Mouse (Mus musculus) intestine, embryonic 16.5 days (tissue): Measurements from ENCODE around the gene Gm38431. TPM values are rescaled to one million over a fixed set of nuclear protein-coding genes. Genes with fewer than 3 reads are reported as not detected.
A peak's percentile ranks its signal among the peaks of the same experiment; 100 is the strongest.

Source experiments
- microRNA counts: library from miRNA; unstranded; fragments of <30 nt; microRNA quantifications from one replicate; lab custom pipeline; 2016
- microRNA-seq: library from miRNA; unstranded; fragments of <30 nt; microRNA quantifications from one replicate; pipeline ENCODE4, GENCODE M21; 2016
- polyA plus RNA-seq: library from polyadenylated mRNA; unstranded; fragments of >200 nt; fragmentation: Nextera tagmentation; extraction: Ambion mirVana; gene quantifications from 2 replicates; pipeline ENCODE4 v1.2.1, GENCODE M21; 2015

The Gm38431 gene
- polyA plus RNA-seq, 1 experiment from 2014 or later = 2.5 TPM

MicroRNAs within 50 kb of the gene (microRNA counts, 519-probe panel; counts per million panel counts)
- 2,695 counts per million, percentile 67 among the panel's probes with 10 or more counts for microRNA mmu-miR-1900 (lab: Ali Mortazavi, UCI)

Small RNAs within 50 kb of the gene (microRNA-seq; reads per million reads assigned to microRNA genes)
- gene Mir1900 = not detected
- gene Mir7082 = not detected

Other genes with a start within 250 kb of the Gm38431 start
- gene A230050P20Rik, start 223.4 kb downstream of the Gm38431 start, polyA plus RNA-seq = 16.2 and 18.3 TPM in 2 replicates
- gene Angptl6, start 212.3 kb downstream of the Gm38431 start, polyA plus RNA-seq = 10.7 and 11.2 TPM in 2 replicates
- gene Ppan, start 203.8 kb downstream of the Gm38431 start, polyA plus RNA-seq = 79.5 and 97.6 TPM in 2 replicates
- 261 and 297 TPM in 2 replicates for gene Eif3g, start 193.4 kb downstream of the Gm38431 start, polyA plus RNA-seq
- gene Dnmt1, start 132.1 kb downstream of the Gm38431 start, polyA plus RNA-seq = 56.3 and 56.9 TPM in 2 replicates
- gene S1pr2, start 115.2 kb downstream of the Gm38431 start, polyA plus RNA-seq = 24.3 and 24.4 TPM in 2 replicates
- 165 and 181 TPM in 2 replicates for gene Mrpl4, start 89.3 kb downstream of the Gm38431 start, polyA plus RNA-seq
- gene Icam1, start 76.0 kb downstream of the Gm38431 start, polyA plus RNA-seq = 12.7 and 13.7 TPM in 2 replicates
- gene Icam4, start 62.6 kb downstream of the Gm38431 start, polyA plus RNA-seq = 1.8 and 5.4 TPM in 2 replicates
- 0.09 and 0.10 TPM in 2 replicates for gene Icam5, start 59.9 kb downstream of the Gm38431 start, polyA plus RNA-seq
- gene Zglp1, start 24.9 kb downstream of the Gm38431 start, polyA plus RNA-seq = 0.51 and 1.3 TPM in 2 replicates
- gene Gm49373, start 18.9 kb downstream of the Gm38431 start, polyA plus RNA-seq = 0.44 and 0.55 TPM in 2 replicates
- 63.3 and 69.8 TPM in 2 replicates for gene Fdx1l, start 18.4 kb downstream of the Gm38431 start, polyA plus RNA-seq
- gene Raver1, start within 50 bp of the Gm38431 start, polyA plus RNA-seq = 57.7 and 64.7 TPM in 2 replicates
- gene Tyk2, start 39.2 kb upstream of the Gm38431 start, polyA plus RNA-seq = 17.0 and 18.1 TPM in 2 replicates
- 247 and 261 TPM in 2 replicates for gene Cdc37, start 58.0 kb upstream of the Gm38431 start, polyA plus RNA-seq
- 6.2 and 7.8 TPM in 2 replicates for gene Pde4a, start 73.7 kb upstream of the Gm38431 start, polyA plus RNA-seq
- 58.1 and 59.7 TPM in 2 replicates for gene Keap1, start 147.4 kb upstream of the Gm38431 start, polyA plus RNA-seq
- gene S1pr5, start 156.4 kb upstream of the Gm38431 start, polyA plus RNA-seq = 0.06 TPM in 1 of 2 replicates, not detected in the other
- 62.1 and 62.3 TPM in 2 replicates for gene Atg4d, start 173.3 kb upstream of the Gm38431 start, polyA plus RNA-seq
- gene Kri1, start 196.0 kb upstream of the Gm38431 start, polyA plus RNA-seq = 12.3 and 13.2 TPM in 2 replicates
- gene Cdkn2d, start 199.4 kb upstream of the Gm38431 start, polyA plus RNA-seq = 40.2 and 42.5 TPM in 2 replicates
- 158 and 172 TPM in 2 replicates for gene Ap1m2, start 220.3 kb upstream of the Gm38431 start, polyA plus RNA-seq
- 44.6 and 50.2 TPM in 2 replicates for gene Slc44a2, start 228.7 kb upstream of the Gm38431 start, polyA plus RNA-seq